Mouse (Mus musculus): Measurements from ENCODE around the gene Dcbld2.
"Not testable (repeated sequence)": the region's sequence is repeated elsewhere in the genome, so short reads cannot be mapped to it uniquely, and the experiment has no call there.

The Dcbld2 gene

GRCm38 (mm10) chr16:58451647-58452046 lies 43.4 kb downstream of the Dcbld2 start:
- DNase-seq, result no peak

GRCm38 (mm10) chr16:58453138-58453537 lies 44.9 kb downstream of the Dcbld2 start:
- no peak for DNase-seq

DNA sequence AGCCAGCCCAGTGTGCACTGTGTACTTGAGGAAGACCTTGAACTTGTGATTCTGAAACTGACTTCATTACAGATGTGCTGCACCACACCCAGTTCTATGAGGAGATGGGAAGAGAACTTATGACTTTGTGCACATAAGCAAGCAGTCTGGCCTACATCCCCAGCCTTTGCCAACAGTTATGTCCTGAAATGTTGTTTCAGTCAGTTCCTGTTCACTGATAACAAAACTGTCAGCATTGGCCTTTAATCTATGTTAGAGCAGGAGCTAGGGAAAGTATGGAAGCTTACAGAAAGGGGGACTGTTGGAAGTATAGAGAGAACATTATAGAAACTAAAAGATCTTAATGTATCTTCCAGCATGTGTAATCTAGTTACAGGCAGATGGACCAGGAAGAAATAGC lies 45.6 kb downstream of the Dcbld2 start:
- DNase-seq, result no peak

- peak; percentile 20 for DNase-seq
Observed at GRCm38 (mm10) chr16:58454617-58455016, 46.4 kb downstream of the Dcbld2 start.

DNA sequence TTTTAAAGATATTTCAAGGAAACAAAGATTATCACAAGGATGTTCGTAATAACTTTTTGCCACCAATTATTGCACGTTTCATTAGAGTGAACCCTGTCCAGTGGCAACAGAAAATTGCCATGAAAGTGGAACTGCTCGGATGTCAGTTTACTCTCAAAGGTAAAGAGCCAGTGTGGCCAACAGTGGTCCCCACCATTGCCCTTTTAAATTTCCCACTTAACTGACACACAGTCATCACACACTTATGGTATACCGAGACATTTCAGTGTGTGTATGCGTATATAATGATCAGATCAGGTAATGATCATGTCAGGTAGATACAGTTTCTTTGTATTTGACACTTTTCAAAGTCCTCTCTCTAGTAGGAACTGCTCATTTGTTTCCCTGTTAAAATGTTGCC lies 46.9 kb downstream of the Dcbld2 start:
- DNase-seq, result no peak

- DNase-seq, result no peak
Observed at GRCm38 (mm10) chr16:58456445-58456844, 48.2 kb downstream of the Dcbld2 start.

GRCm38 (mm10) chr16:58456991-58457390 lies 48.7 kb downstream of the Dcbld2 start:
- no peak for DNase-seq

DNA sequence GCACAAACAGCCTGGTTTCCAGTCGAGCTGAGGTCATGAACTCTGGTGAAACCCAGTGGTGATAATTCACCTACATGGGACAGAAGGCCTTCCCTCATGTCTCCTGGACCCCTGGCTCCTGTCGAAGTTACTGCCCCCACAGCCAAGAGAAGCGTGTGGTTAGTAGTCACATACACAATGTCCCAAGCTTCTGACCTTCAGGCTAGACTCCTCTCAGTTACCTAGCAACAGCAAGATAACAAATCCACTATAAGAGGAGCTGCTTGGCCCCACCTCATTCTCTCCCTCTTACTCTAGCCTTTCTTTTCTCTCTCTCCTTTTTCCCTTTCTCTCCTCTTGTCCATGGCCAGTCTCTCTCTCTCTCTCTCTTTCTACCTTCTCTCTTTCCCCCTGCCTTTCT lies 51.7 kb downstream of the Dcbld2 start:
- not testable (repeated sequence) for DNase-seq

DNA sequence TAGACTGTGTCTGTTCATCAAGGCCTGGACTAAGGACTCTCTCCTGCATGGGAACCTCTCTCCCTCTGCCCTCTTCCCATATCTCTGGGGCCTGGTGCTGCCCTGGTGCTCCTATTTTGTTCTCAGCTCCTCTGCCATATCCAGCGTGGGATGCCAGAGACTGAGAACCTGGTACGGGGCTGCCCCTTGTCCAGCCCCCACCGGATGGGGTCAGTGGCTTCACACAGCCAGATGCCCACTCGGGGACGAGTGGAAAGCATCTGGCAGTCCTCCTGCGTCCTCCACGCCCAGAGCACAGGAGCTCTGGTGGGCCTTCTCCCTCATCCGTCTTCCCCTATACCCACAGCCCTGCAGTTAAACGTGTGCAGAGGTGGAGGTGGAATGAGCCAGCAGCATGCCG lies 52.1 kb downstream of the Dcbld2 start:
- DNase-seq, result no peak

- no peak for DNase-seq
Observed at GRCm38 (mm10) chr16:58461856-58462518, 53.7 kb downstream of the Dcbld2 start.

- no peak for DNase-seq
Observed at GRCm38 (mm10) chr16:58462519-58462918, 54.3 kb downstream of the Dcbld2 start.

DNA sequence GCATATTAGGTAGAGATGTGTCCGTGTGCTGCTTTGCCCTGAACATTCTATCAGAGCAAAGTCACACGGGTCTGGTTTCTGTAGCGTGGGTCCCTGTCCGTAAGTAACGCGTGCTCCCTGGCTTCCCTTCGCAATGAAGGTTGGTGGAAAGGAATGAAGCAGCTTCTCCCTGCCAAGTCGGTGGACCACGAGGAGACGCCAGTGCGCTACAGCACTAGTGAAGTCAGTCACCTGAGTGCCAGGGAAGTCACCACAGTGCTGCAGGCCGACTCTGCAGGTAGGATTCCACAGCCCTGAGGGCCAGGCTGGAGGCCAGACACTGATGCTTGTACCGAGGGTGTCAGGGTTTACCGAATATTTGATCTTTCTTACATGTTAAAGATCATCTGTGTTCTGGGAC lies 55.8 kb downstream of the Dcbld2 start:
- DNase-seq, result no peak

- no peak for DNase-seq
Observed at GRCm38 (mm10) chr16:58465412-58465811, 57.2 kb downstream of the Dcbld2 start.

DNA sequence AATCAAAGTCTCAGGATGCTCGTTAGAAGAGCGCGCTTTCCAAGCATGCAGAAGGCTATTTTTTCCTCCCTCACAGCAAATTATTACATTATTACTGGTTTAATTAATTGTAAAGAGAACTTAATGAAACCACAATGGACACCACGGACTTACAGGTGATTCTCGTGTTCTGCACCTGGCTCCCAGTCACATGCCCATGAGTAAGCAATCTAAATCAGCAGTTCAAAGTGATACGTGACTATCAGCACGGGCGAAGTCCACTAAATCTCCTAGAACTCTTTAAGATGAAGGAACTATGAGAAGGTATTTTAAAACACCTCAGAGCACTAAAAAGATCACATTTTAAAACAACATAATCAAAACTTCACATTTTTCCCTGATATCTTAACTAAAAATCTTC lies 61.8 kb downstream of the Dcbld2 start:
- no peak for DNase-seq

- DNase-seq, result no peak
Observed at GRCm38 (mm10) chr16:58470841-58471240, 62.6 kb downstream of the Dcbld2 start.

DNA sequence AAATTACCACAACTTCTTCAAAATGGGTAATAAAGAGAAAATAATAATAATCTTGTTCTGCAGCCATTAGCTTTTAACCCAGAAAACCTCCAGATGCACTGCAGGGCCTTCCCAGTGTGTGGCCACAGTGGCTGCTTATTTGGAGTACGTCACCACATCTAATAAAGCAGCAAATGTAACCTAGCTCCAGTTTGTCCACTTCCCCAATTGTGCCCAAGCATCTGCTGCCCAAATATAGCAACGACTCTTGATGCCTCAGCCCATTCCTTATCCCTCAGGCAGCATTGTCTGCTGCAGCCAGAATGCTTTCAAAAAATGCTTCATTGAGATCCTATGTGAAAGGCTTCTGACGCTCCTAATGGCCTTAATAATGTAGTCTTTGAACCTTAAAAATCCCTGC lies 66.6 kb downstream of the Dcbld2 start:
- no peak for DNase-seq

DNA sequence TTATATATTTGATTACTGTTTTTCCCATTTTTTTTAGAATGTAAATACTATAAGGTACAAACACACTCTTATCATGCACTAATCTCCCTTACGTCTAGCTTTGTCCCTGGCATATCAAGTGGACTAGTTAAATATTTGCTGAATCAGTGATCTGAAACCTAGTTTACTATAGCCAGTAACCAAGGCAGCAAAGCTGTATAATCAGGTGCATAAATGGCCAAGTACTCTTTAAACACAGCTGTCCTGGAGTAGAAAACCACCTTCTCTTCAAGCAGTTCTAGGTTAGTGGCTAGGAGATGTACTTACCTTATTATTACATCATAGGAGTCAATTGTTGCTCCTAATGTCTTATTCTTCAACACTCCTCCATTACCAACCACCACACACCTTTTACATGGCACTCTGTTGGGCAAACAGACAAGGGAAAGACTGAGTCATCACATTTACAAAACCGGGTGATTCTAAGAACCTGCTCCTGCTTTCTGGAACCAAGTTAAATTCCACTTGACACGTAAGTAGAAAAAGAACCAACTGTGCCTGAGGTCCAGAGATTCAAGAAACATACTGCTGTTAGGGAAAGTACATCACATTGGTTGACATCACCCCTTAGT lies 67.4 kb downstream of the Dcbld2 start:
- DNase-seq, result no peak

DNA sequence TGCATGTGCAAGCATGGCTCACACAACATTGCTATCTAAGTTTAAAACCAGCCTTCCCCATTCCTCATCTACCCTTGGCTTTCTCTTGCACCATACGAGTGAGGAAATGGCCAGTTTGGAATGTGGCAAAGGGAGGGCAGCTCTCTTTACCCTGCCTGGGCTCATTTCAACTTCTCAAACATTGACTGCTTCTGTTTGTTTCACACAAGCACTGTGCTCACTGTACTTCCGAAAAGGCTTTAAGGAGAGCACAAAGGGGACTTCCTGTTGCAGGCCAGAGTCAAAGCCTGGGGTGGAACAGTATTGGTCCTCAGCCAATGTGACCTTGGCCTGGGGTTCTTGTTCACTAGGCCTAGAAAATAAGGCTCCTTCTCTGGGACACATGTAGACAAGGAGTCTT lies 68.1 kb downstream of the Dcbld2 start:
- no peak for DNase-seq

GRCm38 (mm10) chr16:58479898-58480448 lies 71.7 kb downstream of the Dcbld2 start:
- no peak for DNase-seq

DNA sequence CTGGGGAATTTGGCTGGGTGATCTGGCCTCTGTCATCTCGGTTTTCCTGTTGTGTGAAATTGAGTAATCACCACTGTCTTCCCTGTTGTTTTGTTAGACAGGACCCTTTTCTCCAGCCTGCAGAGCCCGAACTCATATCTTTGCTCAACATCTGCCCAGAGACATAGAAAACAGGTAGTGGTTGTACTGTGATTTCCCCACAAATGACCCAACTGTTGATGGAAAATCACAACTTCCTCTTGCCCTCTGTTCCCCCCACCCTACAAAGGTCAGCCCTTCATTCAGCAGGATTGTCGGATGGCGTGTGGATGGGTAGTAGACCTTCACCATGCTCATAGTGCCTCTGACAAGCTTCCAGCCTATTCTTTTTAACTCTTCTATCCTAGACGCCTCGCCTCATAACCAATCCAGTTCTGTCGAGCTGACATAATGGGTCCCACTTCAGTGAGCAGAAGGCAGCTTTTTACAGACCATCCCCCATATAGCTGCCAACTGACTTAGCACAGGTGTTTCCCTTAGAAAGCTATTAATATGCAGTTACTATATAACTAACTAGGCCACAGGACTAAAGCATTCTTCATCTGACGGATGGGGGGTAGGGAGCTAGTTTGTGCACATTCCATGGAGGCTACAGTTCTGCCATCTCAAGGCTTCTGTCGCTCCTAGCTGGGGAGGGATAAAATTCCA lies 73.1 kb downstream of the Dcbld2 start:
- DNase-seq, result no peak

GRCm38 (mm10) chr16:58481906-58482270 lies 73.6 kb downstream of the Dcbld2 start:
- no peak for DNase-seq

- no peak for DNase-seq
Observed at GRCm38 (mm10) chr16:58482296-58482695, 74.1 kb downstream of the Dcbld2 start.

- DNase-seq, result no peak
Observed at GRCm38 (mm10) chr16:58487861-58488260, 79.6 kb downstream of the Dcbld2 start.

DNA sequence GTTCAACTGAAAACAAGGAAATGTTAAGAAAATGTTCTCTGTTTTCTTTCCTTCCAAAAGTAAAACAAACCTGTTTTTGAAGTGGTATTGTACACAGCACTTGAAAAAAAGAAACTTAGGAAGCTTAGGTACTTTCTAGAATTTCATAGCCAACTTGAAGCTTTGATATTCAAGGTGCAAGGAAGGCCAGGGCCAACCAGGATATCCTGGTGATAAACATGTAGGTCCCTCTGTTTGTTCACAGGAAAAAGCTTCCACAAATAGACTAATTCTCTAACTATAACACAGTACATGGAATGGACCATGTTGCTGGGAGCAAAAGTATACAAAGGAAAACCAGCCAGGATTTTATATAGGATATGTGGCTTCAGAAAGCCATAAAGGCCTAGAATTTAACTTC lies 88.5 kb downstream of the Dcbld2 start:
- no peak for DNase-seq
